Mouse (Mus musculus): ENCODE measurements at regions not wholly inside any gene's neighbourhood (a gene's known extent, or its start where the extent isn't known, plus 50 kb on each side); places are given as distances from the start of the nearest gene placed in this dataset.

- H3K36me3 ChIP-seq (ENCODE audit: control insufficient read depth, insufficient read depth, low read length) = no peaks in the 10 kb centered on the region
- 94% methylated on average over 6 of the region's 6 CpGs for WGBS
Measured at GRCm38 (mm10) chr16:55039777-55040176, 258.0 kb downstream of the Zpld1 start.

GRCm38 (mm10) chr16:55001661-55002289 is 296.0 kb downstream of the Zpld1 start:
- H3K4me2 ChIP-seq (ENCODE audit: low read length) = no peak overlapping the region
- H3K9me3 ChIP-seq (ENCODE audit: control insufficient read depth, low read length) = no peaks in the 10 kb centered on the region
- H3K4me3 ChIP-seq (ENCODE audit: low read length) = no peak overlapping the region
- H3K36me3 ChIP-seq (ENCODE audit: control insufficient read depth, insufficient read depth, low read length) = no peaks in the 10 kb centered on the region
- no peaks in the 10 kb centered on the region for H3K27me3 ChIP-seq (replicated peaks; ENCODE audit: control insufficient read depth, insufficient read depth, low read length)
- no peak overlapping the region for H3K27ac ChIP-seq (ENCODE audit: low read depth, low read length)
- no peak overlapping the region for H3K9ac ChIP-seq (ENCODE audit: low read depth, low read length)
- no peak for ATAC-seq
- no peaks in the 10 kb centered on the region for H3K4me1 ChIP-seq (ENCODE audit: control insufficient read depth, insufficient read depth, low read depth, low read length)
- WGBS = 89% methylated on average over 2 of the region's 2 CpGs

More at GRCm38 (mm10) chr16:55039777-55040176, 258.0 kb downstream of the Zpld1 start:
- H3K27ac ChIP-seq (ENCODE audit: low read depth, low read length) = no peak overlapping the region
- no peak for ATAC-seq
- H3K9ac ChIP-seq (ENCODE audit: low read depth, low read length) = no peak overlapping the region
- H3K27me3 ChIP-seq (replicated peaks; ENCODE audit: control insufficient read depth, insufficient read depth, low read length) = no peaks in the 10 kb centered on the region
- H3K4me1 ChIP-seq (ENCODE audit: control insufficient read depth, insufficient read depth, low read depth, low read length) = no peaks in the 10 kb centered on the region
- H3K4me3 ChIP-seq (ENCODE audit: low read length) = no peak overlapping the region
- H3K4me2 ChIP-seq (ENCODE audit: low read length) = no peak overlapping the region
- H3K9me3 ChIP-seq (ENCODE audit: control insufficient read depth, low read length) = no peaks in the 10 kb centered on the region

GRCm38 (mm10) chr16:54991595-54992240 is 306.1 kb downstream of the Zpld1 start:
- no peak overlapping the region for H3K27ac ChIP-seq (ENCODE audit: low read depth, low read length)
- WGBS = 77% methylated on average over 4 of the region's 4 CpGs
- no peak for ATAC-seq
- H3K4me1 ChIP-seq (ENCODE audit: control insufficient read depth, insufficient read depth, low read depth, low read length) = no peaks in the 10 kb centered on the region
- H3K4me3 ChIP-seq (ENCODE audit: low read length) = no peak overlapping the region
- no peak overlapping the region for H3K4me2 ChIP-seq (ENCODE audit: low read length)
- no peaks in the 10 kb centered on the region for H3K36me3 ChIP-seq (ENCODE audit: control insufficient read depth, insufficient read depth, low read length)
- 0 out of 2 replicates have a peak, but pooled peaks cover 2% of the 10 kb centered on the region for H3K9me3 ChIP-seq (ENCODE audit: control insufficient read depth, low read length)
- no peaks in the 10 kb centered on the region for H3K27me3 ChIP-seq (replicated peaks; ENCODE audit: control insufficient read depth, insufficient read depth, low read length)
- no peak overlapping the region for H3K9ac ChIP-seq (ENCODE audit: low read depth, low read length)

- H3K4me1 ChIP-seq (ENCODE audit: control insufficient read depth, insufficient read depth, low read depth, low read length) = no peaks in the 10 kb centered on the region
- H3K4me3 ChIP-seq (ENCODE audit: low read length) = peak overlapping the region; percentile 5
- ATAC-seq = peak; percentile 87
- no peaks in the 10 kb centered on the region for H3K36me3 ChIP-seq (ENCODE audit: control insufficient read depth, insufficient read depth, low read length)
- peak overlapping the region; percentile 52 for H3K4me2 ChIP-seq (ENCODE audit: low read length)
- 0 out of 2 replicates have a peak, but pooled peaks cover 2% of the 10 kb centered on the region for H3K9me3 ChIP-seq (ENCODE audit: control insufficient read depth, low read length)
- H3K9ac ChIP-seq (ENCODE audit: low read depth, low read length) = peak overlapping the region; percentile 35; the same call in 1 of the 2 replicates
- no peak overlapping the region for H3K27ac ChIP-seq (ENCODE audit: low read depth, low read length)
- 0% methylated on average over 9 of the region's 9 CpGs for WGBS
- no peaks in the 10 kb centered on the region for H3K27me3 ChIP-seq (replicated peaks; ENCODE audit: control insufficient read depth, insufficient read depth, low read length)
Measured at GRCm38 (mm10) chr16:54983759-54984218, 314.0 kb downstream of the Zpld1 start.

GRCm38 (mm10) chr16:54970356-54970755 is 327.4 kb downstream of the Zpld1 start:
- Histone ChIP-seq H3K9me3 (ENCODE audit: control insufficient read depth, low read length) (no peaks in the 10 kb centered on the region), H3K4me2 (ENCODE audit: low read length) (no peak overlapping the region), H3K4me3 (ENCODE audit: low read length) (no peak overlapping the region), H3K36me3 (ENCODE audit: control insufficient read depth, insufficient read depth, low read length) (no peaks in the 10 kb centered on the region), H3K4me1 (ENCODE audit: control insufficient read depth, insufficient read depth, low read depth, low read length) (no peaks in the 10 kb centered on the region), H3K27me3 (replicated peaks; ENCODE audit: control insufficient read depth, insufficient read depth, low read length) (no peaks in the 10 kb centered on the region), H3K9ac (ENCODE audit: low read depth, low read length) (no peak overlapping the region), H3K27ac (ENCODE audit: low read depth, low read length) (no peak overlapping the region)
- WGBS = 79% methylated on average over 6 of the region's 6 CpGs
- no peak for ATAC-seq

GRCm38 (mm10) chr16:54943808-54944315 is 353.9 kb downstream of the Zpld1 start:
- no peaks in the 10 kb centered on the region for H3K9me3 ChIP-seq (ENCODE audit: control insufficient read depth, low read length)
- 0 out of 2 replicates have a peak overlapping the region, but pooled peaks have one; percentile 14 for H3K4me2 ChIP-seq (ENCODE audit: low read length)
- H3K9ac ChIP-seq (ENCODE audit: low read depth, low read length) = no peak overlapping the region
- 48% methylated on average over 7 of the region's 7 CpGs for WGBS
- no peaks in the 10 kb centered on the region for H3K27me3 ChIP-seq (replicated peaks; ENCODE audit: control insufficient read depth, insufficient read depth, low read length)
- H3K4me3 ChIP-seq (ENCODE audit: low read length) = no peak overlapping the region
- H3K36me3 ChIP-seq (ENCODE audit: control insufficient read depth, insufficient read depth, low read length) = no peaks in the 10 kb centered on the region
- ATAC-seq = no peak
- no peaks in the 10 kb centered on the region for H3K4me1 ChIP-seq (ENCODE audit: control insufficient read depth, insufficient read depth, low read depth, low read length)
- H3K27ac ChIP-seq (ENCODE audit: low read depth, low read length) = no peak overlapping the region

GRCm38 (mm10) chr16:54928259-54928658 is 369.5 kb downstream of the Zpld1 start:
- ATAC-seq = no peak
- Histone ChIP-seq H3K4me3 (ENCODE audit: low read length) (no peak overlapping the region), H3K27ac (ENCODE audit: low read depth, low read length) (no peak overlapping the region), H3K27me3 (replicated peaks; ENCODE audit: control insufficient read depth, insufficient read depth, low read length) (no peaks in the 10 kb centered on the region), H3K36me3 (ENCODE audit: control insufficient read depth, insufficient read depth, low read length) (no peaks in the 10 kb centered on the region), H3K9me3 (ENCODE audit: control insufficient read depth, low read length) (no peaks in the 10 kb centered on the region), H3K4me2 (ENCODE audit: low read length) (no peak overlapping the region), H3K4me1 (ENCODE audit: control insufficient read depth, insufficient read depth, low read depth, low read length) (no peaks in the 10 kb centered on the region), H3K9ac (ENCODE audit: low read depth, low read length) (no peak overlapping the region)
- 60% methylated on average over 3 of the region's 3 CpGs for WGBS

GRCm38 (mm10) chr16:54902911-54903310 is 394.9 kb downstream of the Zpld1 start:
- no peak for ATAC-seq

GRCm38 (mm10) chr16:54901461-54901860 is 396.3 kb downstream of the Zpld1 start:
- H3K27ac ChIP-seq (ENCODE audit: low read depth, low read length) = no peak overlapping the region
- H3K9me3 ChIP-seq (ENCODE audit: control insufficient read depth, low read length) = no peaks in the 10 kb centered on the region
- no peak overlapping the region for H3K9ac ChIP-seq (ENCODE audit: low read depth, low read length)
- no peaks in the 10 kb centered on the region for H3K27me3 ChIP-seq (replicated peaks; ENCODE audit: control insufficient read depth, insufficient read depth, low read length)
- no peak overlapping the region for H3K4me3 ChIP-seq (ENCODE audit: low read length)
- WGBS = 90% methylated on average over 1 of the region's 1 CpGs
- H3K36me3 ChIP-seq (ENCODE audit: control insufficient read depth, insufficient read depth, low read length) = no peaks in the 10 kb centered on the region
- no peaks in the 10 kb centered on the region for H3K4me1 ChIP-seq (ENCODE audit: control insufficient read depth, insufficient read depth, low read depth, low read length)
- no peak for ATAC-seq
- H3K4me2 ChIP-seq (ENCODE audit: low read length) = no peak overlapping the region

More at GRCm38 (mm10) chr16:54902911-54903310, 394.9 kb downstream of the Zpld1 start:
- no peak overlapping the region for H3K9ac ChIP-seq (ENCODE audit: low read depth, low read length)
- H3K4me3 ChIP-seq (ENCODE audit: low read length) = no peak overlapping the region
- no peaks in the 10 kb centered on the region for H3K36me3 ChIP-seq (ENCODE audit: control insufficient read depth, insufficient read depth, low read length)
- no peaks in the 10 kb centered on the region for H3K27me3 ChIP-seq (replicated peaks; ENCODE audit: control insufficient read depth, insufficient read depth, low read length)
- no peak overlapping the region for H3K27ac ChIP-seq (ENCODE audit: low read depth, low read length)
- H3K4me2 ChIP-seq (ENCODE audit: low read length) = no peak overlapping the region
- whole genome bisulfite sequencing = 89% methylated on average over 4 of the region's 4 CpGs
- no peaks in the 10 kb centered on the region for H3K9me3 ChIP-seq (ENCODE audit: control insufficient read depth, low read length)
- no peaks in the 10 kb centered on the region for H3K4me1 ChIP-seq (ENCODE audit: control insufficient read depth, insufficient read depth, low read depth, low read length)
